Mouse (Mus musculus) urinary bladder, postnatal 4 days (tissue): ENCODE results near the gene Pqlc2.

Source experiments
- DNase-seq, 2 experiments: peaks; one replicate each; pipeline ENCODE4 v3.0.0; 2021 to 2022; ENCODE audit warnings: low spot score in 2 of 2

The Pqlc2 gene

GRCm38 (mm10) chr4:139305521-139305920 lies 5.0 kb downstream of the Pqlc2 start:
- DNase-seq, result no peak

DNA sequence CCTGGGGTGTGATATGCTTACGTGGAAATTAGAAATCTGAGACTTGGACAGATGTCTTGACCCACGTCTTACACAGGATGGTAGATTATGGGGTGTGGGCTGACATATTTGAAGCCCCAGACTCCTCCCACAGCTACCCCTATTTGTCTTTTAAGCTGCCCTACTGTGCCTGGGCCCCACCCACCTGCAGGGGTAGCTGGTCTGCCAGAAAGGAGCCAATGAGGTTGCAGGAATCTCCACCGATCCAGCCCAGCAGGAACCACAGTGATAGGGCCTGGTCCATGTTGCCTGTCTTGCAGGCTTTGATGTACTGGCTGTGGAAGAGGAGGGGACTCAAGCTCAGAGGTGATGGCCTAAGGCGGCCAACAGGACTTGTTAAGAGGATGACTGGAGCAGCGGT lies 8.3 kb downstream of the Pqlc2 start:
- DNase-seq, result no peak

DNA sequence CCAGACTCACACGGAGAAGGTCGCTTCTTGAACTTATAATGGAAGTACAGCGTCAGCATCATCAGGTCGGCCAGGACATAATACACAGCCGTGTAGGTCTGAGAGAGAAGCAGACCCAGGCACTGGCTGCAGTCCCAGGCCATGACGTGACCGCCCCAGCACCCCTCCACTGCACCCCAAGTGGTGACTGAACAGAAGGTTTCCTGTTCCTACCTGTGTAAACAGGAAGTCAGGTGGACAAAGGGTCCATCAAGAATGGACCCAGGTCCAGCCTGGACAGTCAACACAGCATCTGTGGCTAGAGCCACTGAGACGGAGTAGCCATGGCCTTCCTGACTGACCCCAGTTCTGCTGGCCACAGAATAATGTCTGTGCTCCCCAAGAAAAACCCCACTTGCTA lies 8.7 kb downstream of the Pqlc2 start:
- no peak for DNase-seq

DNA sequence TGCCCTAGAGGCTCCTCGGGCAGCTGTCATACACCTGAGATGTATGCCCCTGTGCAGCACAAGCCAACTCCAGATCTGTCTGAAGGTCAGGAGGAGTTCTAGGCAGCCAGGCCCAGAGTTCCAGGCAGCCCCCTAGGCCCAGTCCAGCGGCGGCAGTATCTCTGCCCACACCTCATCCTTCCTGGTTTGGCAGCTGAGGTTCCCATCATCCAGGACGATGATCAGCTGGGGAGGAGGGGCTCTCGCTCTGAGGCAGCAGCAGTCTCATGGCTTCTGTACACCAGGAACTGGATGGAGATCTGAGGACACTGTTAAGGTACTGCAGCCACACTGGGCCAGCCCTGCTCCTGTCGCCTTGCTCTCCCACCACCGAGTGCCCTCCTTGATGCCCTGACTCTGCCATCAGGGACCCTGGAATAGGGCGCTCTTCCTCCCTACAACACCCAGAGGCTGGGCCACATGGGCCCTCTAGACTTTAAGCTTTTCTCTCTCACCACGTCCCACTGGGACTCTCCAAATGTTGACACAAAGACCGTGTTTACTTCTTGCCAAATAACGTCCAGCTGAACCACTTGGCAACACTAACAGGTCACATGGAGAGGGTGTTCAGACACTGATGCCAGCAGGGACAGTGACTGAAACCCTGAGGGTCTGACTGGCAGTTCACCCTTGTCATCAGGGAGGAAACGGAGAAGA lies 11.7 kb downstream of the Pqlc2 start:
- no peak for DNase-seq

DNA sequence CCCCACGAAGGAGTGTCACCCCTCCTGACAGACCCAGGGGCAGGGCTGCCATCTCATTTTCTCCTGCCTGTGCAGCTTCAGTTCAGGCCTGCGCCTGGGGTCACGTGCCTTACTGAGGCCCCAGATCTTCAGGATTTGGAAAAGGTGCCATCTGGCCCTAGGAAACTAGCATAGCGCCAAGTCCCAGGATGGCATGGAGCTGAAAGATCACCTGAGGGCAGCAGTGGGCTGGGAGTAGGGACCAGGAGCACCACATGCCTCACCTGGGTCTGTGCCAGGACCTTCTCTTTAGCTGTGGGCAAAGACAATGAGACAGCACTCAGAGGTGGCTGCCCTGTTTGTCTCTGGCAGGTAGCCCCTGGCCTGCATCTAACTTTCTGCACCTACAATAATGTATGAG lies 12.9 kb downstream of the Pqlc2 start:
- DNase-seq, result no peak

DNA sequence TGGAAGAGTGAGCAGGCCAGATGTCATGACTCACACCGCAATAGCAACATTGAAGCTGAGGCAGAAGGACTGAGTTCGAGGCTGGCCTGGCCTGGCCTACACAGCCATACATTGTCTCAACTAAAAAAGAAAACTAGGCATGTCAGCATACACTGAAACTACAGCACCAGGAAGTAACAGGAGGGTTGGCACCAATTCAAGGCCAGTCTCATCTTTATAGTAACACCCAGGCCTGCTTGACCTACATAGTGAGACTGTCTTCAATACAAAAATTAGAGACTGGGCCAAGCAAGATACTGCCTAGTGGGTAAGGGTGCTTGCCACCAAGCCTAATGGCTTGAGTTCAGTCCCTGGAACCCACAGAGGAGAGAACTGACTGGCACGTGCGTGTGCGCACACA lies 18.5 kb downstream of the Pqlc2 start:
- no peak for DNase-seq

GRCm38 (mm10) chr4:139291099-139291498 lies 19.4 kb downstream of the Pqlc2 start:
- DNase-seq, result no peak

DNA sequence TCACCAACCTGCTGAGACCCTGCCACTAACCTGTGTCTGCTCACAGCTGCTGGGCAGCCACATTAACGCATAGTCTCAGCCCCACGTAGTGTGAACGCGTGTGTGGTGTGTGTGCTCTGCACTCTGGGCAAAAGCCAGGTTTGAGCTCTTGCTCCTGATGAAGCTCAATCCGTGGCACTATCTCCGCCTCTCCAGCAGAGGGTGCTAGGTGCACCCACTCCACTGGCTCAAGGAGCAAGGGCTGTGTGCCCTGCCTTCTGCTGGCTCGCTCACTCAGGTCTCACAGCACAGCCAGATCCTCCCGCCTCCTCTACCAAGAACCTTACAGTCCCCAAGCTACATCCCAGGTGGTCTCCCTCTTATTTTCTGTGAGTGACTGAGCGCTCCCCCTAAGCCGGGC lies 21.5 kb downstream of the Pqlc2 start:
- DNase-seq, result no peak

DNA sequence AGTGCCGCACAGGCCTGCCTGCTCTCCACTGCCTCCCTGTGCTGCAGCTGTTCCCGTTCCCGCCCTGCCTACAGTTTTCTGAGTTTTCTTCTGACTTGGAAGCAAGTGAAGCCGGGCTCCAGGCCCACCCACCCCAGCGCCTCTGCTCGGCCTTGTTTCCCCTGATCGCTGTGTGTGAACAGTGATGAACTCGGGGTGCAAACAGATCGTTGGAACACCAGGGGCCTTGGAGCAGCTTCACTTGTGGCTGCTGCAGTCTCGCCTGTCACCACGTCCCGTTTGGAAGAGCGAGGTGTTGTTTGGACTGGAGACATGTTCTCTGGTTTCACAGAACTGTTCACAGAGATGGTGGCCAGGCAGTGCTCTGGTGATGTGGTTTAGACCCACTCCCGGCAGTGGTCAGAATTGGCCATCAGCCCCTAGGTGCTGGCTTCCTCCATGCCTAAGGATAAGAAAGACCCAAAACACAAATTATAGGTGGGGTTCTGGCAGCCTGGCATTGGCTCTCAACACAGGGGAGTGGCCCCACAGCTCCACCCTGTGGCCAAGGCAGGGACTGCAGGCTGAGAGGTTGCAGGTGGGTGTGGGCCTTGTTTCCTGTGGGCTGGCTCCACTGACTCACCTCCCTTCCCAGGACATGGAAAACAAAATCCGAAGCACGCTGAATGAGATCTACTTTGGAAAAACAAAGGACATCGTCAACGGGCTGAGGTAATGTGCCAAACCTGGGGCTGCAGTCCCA lies 23.2 kb downstream of the Pqlc2 start:
- peak; percentile 77 to 89 for DNase-seq

DNA sequence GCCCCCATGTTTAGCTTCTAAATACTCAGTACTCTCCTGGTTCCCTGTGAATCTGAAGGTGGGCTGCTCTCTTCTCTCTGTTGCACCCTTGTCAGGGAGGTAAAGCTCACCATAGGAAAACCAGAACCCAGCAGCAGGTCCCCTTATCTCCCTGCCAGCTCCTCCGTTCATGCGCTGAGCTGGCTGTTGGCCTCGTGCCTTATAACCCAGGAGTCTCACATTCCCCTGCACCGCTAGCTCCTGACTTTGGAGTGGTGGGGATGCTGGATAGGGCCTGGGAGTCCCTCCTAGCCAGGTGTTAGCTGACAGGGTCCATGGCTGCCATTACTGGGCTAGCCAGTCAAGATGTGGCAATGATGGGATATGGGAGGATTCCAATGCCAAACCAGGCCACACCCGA lies 24.3 kb downstream of the Pqlc2 start:
- no peak for DNase-seq

- no peak for DNase-seq
Measured at GRCm38 (mm10) chr4:139284877-139285276, 25.6 kb downstream of the Pqlc2 start.

DNA sequence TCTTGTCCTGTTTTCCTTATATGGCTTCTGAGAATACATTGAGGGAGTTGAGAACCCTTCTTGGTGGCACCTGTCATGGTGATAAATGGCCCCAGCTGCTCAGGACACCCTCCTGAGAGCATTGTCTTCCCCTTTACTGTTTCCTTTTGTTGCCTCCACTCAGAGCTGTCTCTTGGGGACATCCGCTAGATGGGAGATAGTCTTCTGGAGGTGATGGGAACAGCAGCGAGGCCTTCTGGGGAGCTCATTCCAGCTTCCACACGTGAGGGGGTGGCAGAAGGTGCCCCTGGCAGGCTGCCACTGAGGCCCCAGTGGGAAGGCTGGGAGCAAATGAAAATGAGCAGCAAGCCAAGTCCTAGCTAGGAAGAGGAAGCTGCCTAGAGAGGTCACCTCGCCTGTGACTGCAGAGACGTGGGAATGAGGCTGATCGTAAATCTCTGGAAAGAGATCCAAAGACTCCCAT lies 27.5 kb downstream of the Pqlc2 start:
- DNase-seq, result no peak

- no peak for DNase-seq
Measured at GRCm38 (mm10) chr4:139281791-139282345, 28.6 kb downstream of the Pqlc2 start.

DNA sequence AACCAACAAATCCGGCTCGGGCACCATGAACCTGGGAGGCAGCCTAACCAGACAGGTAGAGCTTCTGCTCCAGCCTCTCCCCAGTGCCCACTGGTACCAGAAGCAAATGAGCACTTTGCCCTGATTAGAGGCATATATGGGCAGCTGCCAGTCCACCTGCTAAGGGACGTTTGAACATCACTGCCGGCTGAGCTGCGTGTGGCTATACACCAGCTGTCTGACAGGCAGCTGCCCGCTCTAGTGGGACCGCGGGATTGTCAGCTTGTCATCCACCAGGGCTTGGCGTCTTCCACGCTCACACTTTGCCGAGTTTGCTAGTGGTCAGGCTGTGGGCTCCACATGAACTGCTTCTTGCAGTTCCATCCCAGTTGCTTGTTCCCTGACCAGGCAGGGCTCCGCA lies 30.0 kb downstream of the Pqlc2 start:
- DNase-seq, result no peak

DNA sequence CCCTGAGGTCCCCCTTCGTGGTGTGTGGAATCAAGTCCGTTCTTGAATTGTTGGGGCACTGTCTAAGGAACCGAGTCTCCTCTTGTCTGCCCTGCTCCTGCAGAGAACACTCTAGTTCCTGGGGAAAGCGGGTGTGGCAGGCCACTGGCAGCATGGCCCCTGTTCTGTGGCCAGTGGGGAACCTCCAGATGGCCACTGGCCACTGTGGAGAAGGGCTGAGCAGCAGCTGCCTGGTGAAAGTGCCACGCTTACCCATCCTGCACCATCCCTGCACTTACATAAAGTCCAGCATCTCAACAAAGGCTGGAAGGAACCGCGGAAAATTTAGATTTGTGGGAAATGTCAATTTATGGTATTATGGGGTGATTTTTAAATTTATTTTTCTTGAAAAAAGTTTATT lies 34.1 kb downstream of the Pqlc2 start:
- DNase-seq, result no peak

- DNase-seq, result no peak
Measured at GRCm38 (mm10) chr4:139274573-139274972, 35.9 kb downstream of the Pqlc2 start.

GRCm38 (mm10) chr4:139272951-139273680 lies 37.4 kb downstream of the Pqlc2 start:
- DNase-seq, result no peak

DNA sequence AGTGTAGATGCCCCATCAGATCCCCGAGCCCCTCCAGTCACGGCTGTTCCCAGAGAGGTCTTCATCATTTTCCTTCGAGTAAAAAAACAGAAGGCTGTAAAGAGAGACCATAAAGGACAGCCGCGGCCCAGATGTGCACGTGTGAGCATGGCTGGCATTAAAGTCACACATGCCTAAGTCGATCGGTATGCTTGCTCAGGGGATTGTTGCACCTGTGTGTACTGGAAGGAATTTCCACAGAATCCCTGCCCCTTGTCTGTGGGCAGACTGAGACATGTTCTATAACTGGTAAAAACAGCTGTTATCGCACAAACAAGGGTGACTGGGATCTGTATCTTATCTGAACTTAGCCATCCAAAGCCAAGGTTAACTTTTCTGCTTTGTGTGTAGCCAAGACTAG lies 38.9 kb downstream of the Pqlc2 start:
- no peak for DNase-seq

DNA sequence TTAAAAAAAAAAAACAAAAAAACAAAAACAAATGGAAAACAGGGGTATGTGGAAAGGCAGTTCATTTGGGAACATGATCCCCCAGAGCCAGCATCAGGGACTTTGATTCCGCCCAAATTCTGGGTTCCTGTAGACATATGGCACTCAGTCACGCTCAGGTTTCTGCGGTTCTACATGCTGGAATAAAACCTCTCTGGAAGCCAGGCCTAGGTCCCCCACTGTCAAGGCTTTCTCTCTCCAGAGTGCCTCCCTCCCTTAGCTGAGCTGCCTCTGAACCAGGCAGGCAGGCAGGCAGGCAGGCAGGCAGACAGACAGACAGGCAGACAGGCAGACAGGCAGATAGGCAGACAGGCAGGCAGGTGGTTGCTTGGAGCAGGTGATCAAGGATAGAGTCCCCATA lies 40.3 kb downstream of the Pqlc2 start:
- DNase-seq, result no peak

GRCm38 (mm10) chr4:139268242-139268641 lies 42.3 kb downstream of the Pqlc2 start:
- no peak for DNase-seq

DNA sequence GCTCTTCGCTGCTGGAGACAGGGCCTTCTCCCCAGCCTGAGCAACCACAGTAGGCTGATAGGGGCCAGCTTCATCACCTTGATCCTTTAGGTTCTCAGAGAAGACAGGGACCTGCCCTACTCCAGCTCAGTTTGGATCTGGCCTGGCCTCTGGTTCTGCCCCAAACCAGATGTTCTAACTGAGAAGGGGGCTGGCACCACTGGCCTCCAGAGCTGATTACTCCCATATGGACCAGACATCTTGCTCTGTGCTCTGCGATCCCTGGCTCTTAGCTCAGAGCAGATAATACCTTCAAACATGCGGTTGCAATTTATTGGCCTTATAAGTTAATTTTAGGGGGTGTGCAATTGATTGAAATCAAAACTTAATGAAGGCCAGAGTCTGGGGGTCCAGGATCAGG lies 43.2 kb downstream of the Pqlc2 start:
- no peak for DNase-seq

DNA sequence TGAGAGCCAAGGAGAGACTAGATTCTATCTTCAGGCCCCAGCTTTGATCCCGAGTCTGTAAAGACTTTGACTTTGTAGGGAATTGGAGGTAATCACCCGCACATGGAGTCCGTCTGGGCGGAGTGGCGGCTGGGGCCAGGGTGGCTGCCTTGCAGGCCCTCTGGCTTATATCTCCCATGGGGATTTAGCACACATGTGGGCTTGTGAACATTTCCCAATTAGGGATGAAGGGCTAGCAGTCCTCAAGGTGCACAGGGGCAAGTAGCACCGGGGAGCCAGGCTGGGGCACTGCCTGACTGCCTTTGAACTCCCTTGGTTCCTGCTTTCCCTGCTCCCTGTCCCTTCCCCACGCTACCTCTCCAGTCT lies 44.0 kb downstream of the Pqlc2 start:
- no peak for DNase-seq
